Mouse (Mus musculus) limb, embryonic 10.5 days (tissue): Measurements from ENCODE around the gene Myl4. TPM values are rescaled to one million over a fixed set of nuclear protein-coding genes. Genes with fewer than 3 reads are reported as not detected.
A peak's percentile ranks its signal among the peaks of the same experiment; 100 is the strongest.

Source experiments
- DNase-seq: peaks from one replicate; pipeline ENCODE4 v3.0.0-alpha.2; 2017; ENCODE audit warnings: low spot score
- H3K27ac ChIP-seq: fragments of 300-500 bp; sonication (generic); 2 replicates; pipeline ENCODE4 v1.5.1; 2016; ENCODE audit warnings: mild to moderate bottlenecking
- H3K27me3 ChIP-seq: fragments of 300-500 bp; sonication (generic); 2 replicates; pipeline ENCODE4 v1.6.1; 2016; ENCODE audit warnings: low read depth, mild to moderate bottlenecking; ENCODE audit not compliant: poor library complexity, severe bottlenecking
- H3K36me3 ChIP-seq: fragments of 300-500 bp; sonication (generic); 2 replicates; pipeline ENCODE4 v1.6.1; 2016; ENCODE audit warnings: mild to moderate bottlenecking, moderate library complexity
- H3K4me1 ChIP-seq: fragments of 300-500 bp; sonication (generic); 2 replicates; pipeline ENCODE4 v1.6.1; 2016
- H3K4me3 ChIP-seq: fragments of 300-500 bp; sonication (generic); 2 replicates; pipeline ENCODE4 v1.5.1; 2016; ENCODE audit warnings: mild to moderate bottlenecking, moderate library complexity
- H3K9me3 ChIP-seq: fragments of 300-500 bp; sonication (generic); replicated peaks from 2 replicates; pipeline ENCODE4 v1.6.1; 2016; ENCODE audit warnings: mild to moderate bottlenecking
- WGBS: fragments of 180-500 bp; shearing (Covaris S2); methylation state at CpG from one replicate; pipeline ENCODE4 v1.1.7; 2016; 5-methylcytosine and 5-hydroxymethylcytosine counted together
- polyA plus RNA-seq: library from polyadenylated mRNA; unstranded; fragments of >200 nt; fragmentation: Nextera tagmentation; extraction: Ambion mirVana; gene quantifications from 2 replicates; pipeline ENCODE4 v1.2.1, GENCODE M21; 2016

Gene Myl4
- polyA plus RNA-seq, 1 experiment from 2014 or later, result 3.1 TPM

DNA sequence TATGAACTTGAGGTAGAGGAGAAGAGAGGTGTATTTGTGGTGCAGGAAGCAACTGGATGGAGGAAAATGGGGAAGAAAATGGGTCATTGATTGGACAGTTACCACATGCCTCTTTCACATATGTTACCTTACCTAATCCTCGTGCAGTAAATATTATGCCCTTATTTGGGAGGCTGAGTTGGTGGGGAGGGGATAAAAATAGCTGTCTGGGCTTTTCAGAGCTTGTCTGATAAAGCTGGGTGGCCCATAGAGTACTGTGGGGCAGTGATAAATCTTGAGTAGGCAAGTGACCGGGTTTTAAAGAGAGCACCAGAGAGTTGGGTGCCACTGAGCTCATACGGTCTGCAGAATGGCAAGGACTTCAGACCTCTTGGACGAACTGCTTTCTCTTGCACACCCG lies 65.7 kb downstream of the Myl4 start:
- Histone ChIP-seq H3K4me3 (no peak overlapping the region), H3K9me3 (no peaks in the 10 kb centered on the region), H3K27me3 (0 out of 2 replicates have a peak, but pooled peaks cover under 1% of the 10 kb centered on the region), H3K36me3 (no peaks in the 10 kb centered on the region), H3K4me1 (peaks cover 29% of the 10 kb centered on the region), H3K27ac (no peak overlapping the region)
- no peak for DNase-seq
- 76% methylated on average over 5 of the region's 5 CpGs for WGBS

DNA sequence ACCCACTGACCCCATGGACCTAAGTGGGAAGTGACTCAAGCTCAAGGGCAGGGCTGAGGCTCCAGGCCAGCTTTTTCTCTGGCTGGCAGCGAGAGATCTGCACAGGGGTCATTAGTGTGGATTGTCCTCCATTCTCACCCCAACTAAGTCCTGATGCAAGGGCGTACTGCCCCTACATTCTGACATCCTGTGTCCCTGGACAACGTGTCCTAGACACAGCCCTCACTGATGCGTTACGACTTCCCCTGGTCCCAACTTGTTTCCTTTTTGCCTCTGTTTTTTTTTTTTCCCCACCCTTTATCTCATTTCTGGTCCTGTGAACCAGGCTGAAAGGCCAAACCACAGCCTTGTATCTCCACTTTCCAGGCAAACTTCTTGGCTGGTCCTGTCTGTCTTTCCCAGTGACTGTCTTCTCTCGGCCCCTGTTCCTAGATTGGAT lies 68.2 kb downstream of the Myl4 start:
- 77% methylated on average over 6 of the region's 6 CpGs for whole genome bisulfite sequencing
- Histone ChIP-seq H3K27ac (no peak overlapping the region), H3K27me3 (no peaks in the 10 kb centered on the region), H3K4me1 (peaks cover 29% of the 10 kb centered on the region), H3K36me3 (no peaks in the 10 kb centered on the region), H3K9me3 (no peaks in the 10 kb centered on the region), H3K4me3 (no peak overlapping the region)
- no peak for DNase-seq

DNA sequence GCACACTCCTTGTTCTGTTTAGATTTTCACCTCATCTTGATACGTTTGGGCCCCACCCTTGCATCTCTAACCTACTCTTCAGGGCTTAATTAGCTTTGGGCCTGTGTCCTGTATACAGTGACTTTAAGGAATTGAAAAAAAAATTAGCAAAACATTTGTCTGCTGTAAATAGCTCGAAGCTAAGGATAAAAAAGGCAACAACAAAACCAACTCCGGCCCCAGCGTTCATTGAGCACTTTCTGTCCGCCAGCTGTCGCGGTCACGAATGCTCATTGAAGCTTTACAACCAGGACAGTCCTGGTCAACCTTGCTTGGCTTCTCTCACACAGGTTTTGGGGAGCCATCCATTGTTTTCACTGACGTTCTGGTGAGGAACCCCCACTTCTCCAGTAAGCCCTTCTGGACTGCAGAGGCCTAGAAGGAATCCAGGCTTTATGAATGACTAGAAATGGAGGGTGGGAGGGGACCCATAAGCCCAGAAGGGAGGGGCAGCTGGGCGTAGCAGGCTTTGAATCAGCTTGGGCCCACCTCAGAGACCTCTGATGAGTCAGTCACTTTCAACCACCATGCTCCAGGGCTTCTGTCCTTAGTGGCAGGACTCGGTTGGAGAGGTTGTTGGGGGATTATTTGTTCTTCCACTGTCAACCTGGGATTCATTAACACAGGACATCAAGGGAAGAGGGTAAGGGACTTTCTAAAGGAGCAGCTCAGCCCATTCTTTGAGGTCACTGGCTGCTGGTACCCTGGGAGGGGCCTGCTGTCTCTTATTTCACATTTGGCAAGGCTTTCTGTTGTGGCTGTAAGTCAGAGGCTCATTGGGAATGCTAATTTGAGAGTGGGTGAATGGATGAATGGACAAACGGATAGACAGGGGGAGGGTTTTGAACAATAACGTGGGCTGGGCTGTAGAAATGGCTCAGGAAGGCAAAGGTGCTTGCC lies 68.9 kb downstream of the Myl4 start:
- H3K4me3 ChIP-seq, result no peak overlapping the region
- H3K36me3 ChIP-seq, result no peaks in the 10 kb centered on the region
- H3K4me1 ChIP-seq, result peaks cover 34% of the 10 kb centered on the region
- no peak for DNase-seq
- WGBS, result 69% methylated on average over 13 of the region's 13 CpGs
- no peaks in the 10 kb centered on the region for H3K27me3 ChIP-seq
- H3K27ac ChIP-seq, result no peak overlapping the region
- no peaks in the 10 kb centered on the region for H3K9me3 ChIP-seq

DNA sequence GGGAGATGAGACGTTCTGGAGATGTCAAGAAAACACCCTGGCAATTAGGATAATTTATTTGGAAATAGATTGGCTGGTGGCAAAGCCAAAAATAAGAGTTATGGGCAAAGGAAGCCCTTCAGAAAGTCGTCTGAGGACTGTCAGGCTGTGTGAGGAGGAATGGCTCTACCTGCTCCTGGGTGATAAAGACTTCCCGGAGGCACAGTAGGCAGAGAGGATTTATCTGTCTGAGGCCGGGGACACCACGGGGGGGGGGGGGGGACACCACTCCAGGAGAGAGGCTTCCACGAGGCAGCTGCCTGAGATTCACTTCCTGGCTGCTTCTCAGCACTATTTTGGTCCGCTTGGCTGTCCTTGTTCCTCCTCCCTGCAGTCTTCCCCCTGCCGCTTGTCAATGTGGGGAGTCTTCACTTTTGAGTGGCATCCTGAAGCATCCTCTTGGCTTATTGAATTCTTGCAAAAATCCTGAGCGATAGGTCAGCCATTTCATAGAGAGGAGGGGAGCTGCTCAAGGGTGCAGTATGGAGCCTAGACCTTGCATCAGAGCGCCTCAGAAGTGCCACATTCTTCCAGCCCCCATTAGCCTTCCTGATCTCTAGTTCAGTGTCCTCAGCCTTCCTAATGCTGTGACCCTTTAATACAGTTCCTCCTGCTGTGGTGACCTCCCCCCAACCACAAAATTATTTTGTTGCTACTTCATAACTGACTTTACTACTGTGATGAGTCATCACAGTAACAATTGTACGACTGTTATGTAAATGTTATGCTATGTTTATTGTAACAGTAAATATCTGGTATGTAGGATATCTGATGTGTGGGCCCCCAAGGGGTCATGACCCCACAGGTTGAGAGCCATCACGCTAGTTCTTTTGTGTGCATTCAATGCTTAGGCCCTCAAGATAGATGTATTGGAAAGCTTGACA lies 71.8 kb downstream of the Myl4 start:
- Histone ChIP-seq H3K9me3 (no peaks in the 10 kb centered on the region), H3K27ac (no peak overlapping the region), H3K4me3 (no peak overlapping the region), H3K27me3 (no peaks in the 10 kb centered on the region), H3K4me1 (peaks cover 45% of the 10 kb centered on the region), H3K36me3 (no peaks in the 10 kb centered on the region)
- DNase-seq, result no peak
- WGBS, result 57% methylated on average over 10 of the region's 12 CpGs

DNA sequence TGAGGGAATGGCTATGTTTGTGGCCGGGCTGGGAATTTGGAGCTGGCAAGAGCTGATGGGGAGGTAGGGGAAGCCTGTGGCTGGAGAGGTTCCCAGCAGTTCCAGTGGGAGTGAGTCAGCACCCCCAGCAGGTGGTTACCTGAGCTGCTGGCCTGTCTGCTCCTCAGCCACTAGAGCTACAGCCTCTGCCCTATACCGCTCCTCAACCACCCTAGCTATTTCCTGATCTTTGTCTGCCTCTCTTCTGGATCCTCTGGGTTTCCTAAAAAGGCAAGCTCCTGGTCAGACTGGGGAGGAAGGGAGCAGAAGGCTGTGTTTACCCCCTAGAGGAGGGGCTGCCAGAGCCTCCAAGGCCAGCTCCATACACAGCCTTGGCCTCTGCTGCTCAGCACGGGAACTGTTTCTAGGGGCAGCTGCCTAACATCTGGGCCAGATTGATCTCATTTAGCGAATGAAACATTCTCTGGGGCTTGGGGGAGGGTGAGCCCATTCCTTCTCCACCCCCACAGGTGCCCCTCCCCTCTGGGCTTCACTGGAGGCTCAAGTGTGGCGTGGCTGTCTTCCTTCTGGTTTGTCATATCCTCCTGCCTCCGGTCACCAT lies 74.4 kb downstream of the Myl4 start:
- 30% methylated on average over 6 of the region's 6 CpGs for WGBS

DNA sequence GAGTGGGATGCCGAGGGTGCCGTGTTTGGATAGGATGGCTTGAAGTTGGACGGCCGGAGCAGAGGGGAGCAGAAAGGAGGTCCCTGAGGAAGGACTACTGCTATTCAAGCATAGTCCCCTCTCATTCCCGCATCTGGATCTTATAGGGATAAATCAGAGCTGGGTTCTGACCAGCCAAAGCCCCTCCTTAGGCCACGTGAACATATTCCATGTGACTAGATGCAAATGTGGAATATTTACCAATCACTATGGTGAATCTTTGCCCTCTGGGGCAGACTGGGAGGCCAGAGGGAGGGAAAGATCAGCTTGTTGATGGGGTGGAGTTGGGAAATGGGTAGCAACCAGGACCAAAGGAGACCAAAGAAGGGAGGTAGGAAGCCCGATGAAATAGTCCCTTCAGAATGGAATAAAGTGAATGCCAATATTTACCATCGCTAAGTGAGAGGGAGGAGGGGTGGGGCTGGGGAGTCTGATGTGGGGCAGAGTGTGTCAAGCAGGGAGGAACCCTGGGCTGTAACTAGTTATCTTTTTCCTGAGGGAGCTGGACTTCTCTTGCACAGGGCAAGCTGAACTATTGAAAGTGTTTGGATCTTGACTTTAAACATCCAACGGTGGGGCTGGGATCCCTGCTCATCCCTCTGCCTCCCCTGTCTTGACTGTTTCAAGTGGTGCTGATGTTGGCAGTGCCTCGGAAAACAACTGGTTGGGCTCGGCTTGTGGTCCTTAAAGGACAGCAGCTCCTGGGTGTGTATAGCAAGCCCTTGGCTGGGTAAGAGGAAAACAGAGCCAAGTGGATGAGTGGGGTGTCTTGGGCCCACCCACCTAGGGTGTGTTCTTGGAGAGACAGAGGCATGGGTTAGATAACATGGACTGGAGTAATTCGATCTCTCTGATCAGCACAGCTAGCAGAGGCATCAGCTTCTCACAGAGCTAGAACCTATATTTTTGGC lies 75.3 kb downstream of the Myl4 start:
- H3K9me3 ChIP-seq, result no peaks in the 10 kb centered on the region
- H3K27ac ChIP-seq, result peak overlapping the region; percentile 80
- H3K4me1 ChIP-seq, result peaks cover 25% of the 10 kb centered on the region
- peak; percentile 52 for DNase-seq
- H3K27me3 ChIP-seq, result no peaks in the 10 kb centered on the region
- H3K4me3 ChIP-seq, result peak overlapping the region; percentile 22
- 41% methylated on average over 12 of the region's 12 CpGs for WGBS
- H3K36me3 ChIP-seq, result no peaks in the 10 kb centered on the region

More for the DNA sequence above, 74.4 kb downstream of the Myl4 start:
- Histone ChIP-seq H3K4me1 (peaks cover 28% of the 10 kb centered on the region), H3K36me3 (no peaks in the 10 kb centered on the region), H3K9me3 (no peaks in the 10 kb centered on the region), H3K4me3 (peak overlapping the region; percentile 22), H3K27ac (peak overlapping the region; percentile 80), H3K27me3 (no peaks in the 10 kb centered on the region)
- peak; percentile 63 for DNase-seq

DNA sequence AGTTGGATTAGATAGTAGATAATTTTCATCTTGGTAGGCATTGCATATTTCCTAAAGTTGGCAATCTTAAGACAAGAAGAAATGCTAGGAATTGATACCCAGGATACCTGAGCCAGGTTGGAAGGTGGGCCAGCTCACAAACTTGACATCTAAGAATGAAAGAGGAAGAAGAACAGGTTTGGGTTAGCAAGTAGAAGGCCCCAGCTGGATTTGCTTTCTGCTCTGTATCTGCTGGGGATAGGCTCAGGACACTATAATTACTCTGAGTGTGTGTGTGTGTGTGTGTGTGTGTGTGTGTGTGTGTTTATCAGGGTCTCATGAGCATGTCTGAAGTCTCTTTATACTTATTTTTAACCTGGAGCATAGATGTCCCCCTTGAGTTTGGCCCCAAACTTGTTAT lies 76.2 kb downstream of the Myl4 start:
- no peaks in the 10 kb centered on the region for H3K36me3 ChIP-seq
- H3K27ac ChIP-seq, result no peak overlapping the region
- H3K9me3 ChIP-seq, result no peaks in the 10 kb centered on the region
- H3K4me1 ChIP-seq, result peaks cover 25% of the 10 kb centered on the region
- no peak for DNase-seq
- no peaks in the 10 kb centered on the region for H3K27me3 ChIP-seq
- no peak overlapping the region for H3K4me3 ChIP-seq

DNA sequence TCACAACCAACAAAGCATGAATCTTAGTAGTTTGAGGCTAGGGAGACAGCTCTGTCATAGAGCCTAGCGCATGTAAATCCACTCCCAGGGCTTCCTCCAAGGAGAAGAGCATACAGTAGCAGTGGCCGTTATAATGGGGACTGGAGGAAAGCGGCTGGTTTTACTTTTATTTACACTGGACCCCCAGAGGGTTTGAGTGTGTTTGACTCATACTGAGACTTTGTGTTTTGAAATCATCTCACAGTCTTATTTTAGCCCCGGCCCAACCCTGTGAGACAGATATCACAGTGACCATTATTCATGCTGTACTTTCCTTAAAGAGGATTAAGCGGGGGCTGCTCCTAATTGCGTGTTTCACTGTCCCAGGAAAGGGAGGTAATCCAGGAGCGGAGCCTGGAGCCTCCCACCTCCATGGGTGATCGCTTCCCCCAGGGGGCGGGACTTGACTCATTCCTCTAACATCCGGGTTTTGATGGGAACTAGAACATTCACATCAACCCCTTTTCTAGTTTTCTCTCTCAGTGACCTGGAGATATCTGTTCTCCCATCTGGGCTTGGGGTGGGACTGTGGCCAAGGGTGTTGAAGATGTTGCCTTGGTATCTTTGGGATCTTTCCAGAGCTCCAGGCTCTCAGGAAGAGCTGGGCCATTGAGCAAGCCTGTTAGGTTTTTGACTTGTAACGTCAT lies 77.3 kb downstream of the Myl4 start:
- 75% methylated on average over 11 of the region's 11 CpGs for WGBS
- no peaks in the 10 kb centered on the region for H3K9me3 ChIP-seq

DNA sequence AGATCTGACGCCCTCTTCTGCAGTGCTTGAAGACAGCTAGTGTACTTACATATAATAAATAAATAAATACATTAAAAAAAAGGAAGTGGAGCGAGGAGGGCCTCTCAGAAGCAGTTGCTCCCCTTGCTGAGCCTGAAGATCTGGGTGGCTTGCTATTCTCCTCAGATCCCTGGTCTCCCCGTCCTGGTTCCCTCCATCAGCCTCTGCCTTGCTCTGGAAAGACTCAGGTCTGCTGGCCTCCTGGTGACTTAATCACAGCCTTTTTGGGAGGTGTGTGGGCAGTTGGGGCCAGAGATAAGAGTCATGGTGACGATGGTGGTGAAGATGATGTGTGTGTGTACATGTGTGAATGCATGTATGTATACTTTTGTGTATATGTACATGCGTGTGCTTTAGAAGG lies 78.1 kb downstream of the Myl4 start:
- WGBS, result 90% methylated on average over 5 of the region's 5 CpGs
- H3K27ac ChIP-seq, result no peak overlapping the region
- peaks cover 25% of the 10 kb centered on the region for H3K4me1 ChIP-seq
- DNase-seq, result no peak
- no peak overlapping the region for H3K4me3 ChIP-seq
- H3K36me3 ChIP-seq, result no peaks in the 10 kb centered on the region
- no peaks in the 10 kb centered on the region for H3K9me3 ChIP-seq
- H3K27me3 ChIP-seq, result no peaks in the 10 kb centered on the region

More for the DNA sequence above, 77.3 kb downstream of the Myl4 start:
- DNase-seq, result no peak
- Histone ChIP-seq H3K36me3 (no peaks in the 10 kb centered on the region), H3K4me1 (peaks cover 25% of the 10 kb centered on the region), H3K27ac (no peak overlapping the region), H3K27me3 (no peaks in the 10 kb centered on the region), H3K4me3 (no peak overlapping the region)

DNA sequence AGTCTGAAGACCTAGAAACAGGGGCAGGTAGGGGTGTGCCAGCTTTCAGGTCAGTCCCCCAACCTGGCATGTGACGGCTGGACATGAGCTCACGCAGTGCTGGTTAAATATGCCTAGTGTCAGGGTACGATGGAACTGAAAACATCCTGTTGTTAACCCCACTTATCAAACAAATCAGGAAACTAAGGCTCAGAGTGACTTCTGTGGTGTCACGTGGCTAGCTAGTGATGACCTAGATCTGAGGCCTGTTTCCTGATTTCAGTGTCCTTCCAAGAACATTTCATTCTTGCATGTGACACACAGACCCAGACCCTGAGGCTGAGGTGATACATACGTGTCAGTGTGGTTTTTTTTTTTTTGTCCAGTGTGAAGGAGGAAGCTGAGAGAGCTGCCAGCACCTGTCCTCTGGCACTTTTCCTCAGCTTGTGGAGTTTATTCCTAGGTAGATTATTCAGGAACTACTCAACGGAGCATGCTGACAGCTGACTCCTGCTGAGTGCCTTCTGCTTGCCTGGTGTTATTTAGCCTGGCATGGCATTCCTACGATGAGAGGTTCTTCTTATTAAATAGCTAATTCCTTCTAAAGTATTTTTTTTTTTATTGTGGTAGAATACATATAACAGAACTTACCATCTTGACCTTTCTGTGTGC lies 79.8 kb downstream of the Myl4 start:
- DNase-seq, result no peak
- Histone ChIP-seq H3K9me3 (no peaks in the 10 kb centered on the region), H3K27ac (no peak overlapping the region), H3K27me3 (no peaks in the 10 kb centered on the region), H3K36me3 (no peaks in the 10 kb centered on the region), H3K4me1 (peaks cover 11% of the 10 kb centered on the region), H3K4me3 (no peak overlapping the region)
- 79% methylated on average over 7 of the region's 7 CpGs for WGBS

DNA sequence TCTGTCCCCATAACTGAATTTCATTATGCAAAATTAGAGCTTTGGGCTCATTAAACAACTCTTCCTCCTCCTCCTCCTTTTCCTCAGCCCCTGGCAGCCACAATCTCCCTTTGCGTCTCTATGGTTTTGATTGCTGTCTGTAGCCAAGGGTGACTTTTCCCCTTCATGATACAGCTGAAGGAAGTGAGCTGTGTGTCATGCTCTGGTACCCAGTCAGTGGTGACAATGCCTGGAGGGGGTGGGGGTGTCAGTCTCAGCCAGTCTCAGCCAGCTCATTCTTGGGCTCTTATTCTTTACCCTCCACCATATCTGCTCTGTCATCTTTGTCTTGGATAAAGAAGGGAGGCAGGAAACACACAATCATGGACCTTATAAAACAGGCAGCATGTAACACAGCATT lies 80.8 kb downstream of the Myl4 start:
- Histone ChIP-seq H3K27ac (no peak overlapping the region), H3K27me3 (no peaks in the 10 kb centered on the region), H3K4me3 (no peak overlapping the region), H3K36me3 (no peaks in the 10 kb centered on the region), H3K9me3 (no peaks in the 10 kb centered on the region), H3K4me1 (peaks cover 1% of the 10 kb centered on the region; the same call in 1 of the 2 replicates)
- no peak for DNase-seq
- 59% methylated on average over 1 of the region's 1 CpGs for WGBS
